Mouse (Mus musculus): ENCODE measurements around the gene Rab39.

The Rab39 gene

GRCm38 (mm10) chr9:53705992-53706696 lies at the start of gene Rab39:
Rab39 (minus strand) TSS chr9:53706232.
- DNase-seq (ENCODE audit: low spot score), result peak; percentile 95

- DNase-seq (ENCODE audit: low spot score), result no peak
Observed at GRCm38 (mm10) chr9:53754801-53755200, 48.8 kb upstream of the Rab39 start.

- peak; percentile 17 for DNase-seq (ENCODE audit: low spot score)
Observed at GRCm38 (mm10) chr9:53750899-53751298, 44.9 kb upstream of the Rab39 start.

GRCm38 (mm10) chr9:53750411-53750810 lies 44.4 kb upstream of the Rab39 start:
- DNase-seq (ENCODE audit: low spot score), result no peak

GRCm38 (mm10) chr9:53740829-53741404 lies 34.9 kb upstream of the Rab39 start:
- DNase-seq (ENCODE audit: low spot score), result no peak

- DNase-seq (ENCODE audit: low spot score), result peak; percentile 60
Observed at GRCm38 (mm10) chr9:53705491-53705991, 491 bp downstream of the Rab39 start.

GRCm38 (mm10) chr9:53702991-53703390 lies 3.0 kb downstream of the Rab39 start:
- no peak for DNase-seq (ENCODE audit: low spot score)

GRCm38 (mm10) chr9:53700496-53700895 lies 5.5 kb downstream of the Rab39 start:
- DNase-seq (ENCODE audit: low spot score), result no peak

GRCm38 (mm10) chr9:53695846-53696245 lies 10.2 kb downstream of the Rab39 start:
- no peak for DNase-seq (ENCODE audit: low spot score)

GRCm38 (mm10) chr9:53693718-53694117 lies 12.3 kb downstream of the Rab39 start:
- DNase-seq (ENCODE audit: low spot score), result no peak

- no peak for DNase-seq (ENCODE audit: low spot score)
Observed at GRCm38 (mm10) chr9:53691745-53692670, 14.0 kb downstream of the Rab39 start.

- DNase-seq (ENCODE audit: low spot score), result no peak
Observed at GRCm38 (mm10) chr9:53680851-53681250, 25.2 kb downstream of the Rab39 start.

GRCm38 (mm10) chr9:53676921-53677320 lies 29.1 kb downstream of the Rab39 start:
- DNase-seq (ENCODE audit: low spot score), result no peak

- peak; percentile 81 for DNase-seq (ENCODE audit: low spot score)
Observed at GRCm38 (mm10) chr9:53673571-53673970, 32.5 kb downstream of the Rab39 start.

GRCm38 (mm10) chr9:53669680-53670219 lies 36.3 kb downstream of the Rab39 start, which contains the start of gene Cul5:
Cul5 (minus strand) TSS chr9:53670014.
- DNase-seq (ENCODE audit: low spot score), result peak; percentile 64

GRCm38 (mm10) chr9:53667020-53667669 lies 38.9 kb downstream of the Rab39 start:
- peak; percentile 91 for DNase-seq (ENCODE audit: low spot score)

GRCm38 (mm10) chr9:53666665-53667019 lies 39.4 kb downstream of the Rab39 start:
- no peak for DNase-seq (ENCODE audit: low spot score)

GRCm38 (mm10) chr9:53665428-53665827 lies 40.6 kb downstream of the Rab39 start:
- no peak for DNase-seq (ENCODE audit: low spot score)

- DNase-seq (ENCODE audit: low spot score), result no peak
Observed at GRCm38 (mm10) chr9:53664819-53665218, 41.2 kb downstream of the Rab39 start.

- no peak for DNase-seq (ENCODE audit: low spot score)
Observed at GRCm38 (mm10) chr9:53634796-53635195, 71.2 kb downstream of the Rab39 start.

Data from embryo, embryonic 10.5 days (tissue).